Mouse (Mus musculus): ENCODE data around the gene Spry2. TPM values are rescaled to one million over a fixed set of nuclear protein-coding genes. Genes with fewer than 3 reads are reported as not detected.
A peak's percentile ranks its signal among the peaks of the same experiment; 100 is the strongest.

Spry2 gene
- 35.0 and 37.5 TPM in 2 replicates for polyA plus RNA-seq (2014; fragmentation: Nextera tagmentation; extraction: Ambion mirVana)

DNA sequence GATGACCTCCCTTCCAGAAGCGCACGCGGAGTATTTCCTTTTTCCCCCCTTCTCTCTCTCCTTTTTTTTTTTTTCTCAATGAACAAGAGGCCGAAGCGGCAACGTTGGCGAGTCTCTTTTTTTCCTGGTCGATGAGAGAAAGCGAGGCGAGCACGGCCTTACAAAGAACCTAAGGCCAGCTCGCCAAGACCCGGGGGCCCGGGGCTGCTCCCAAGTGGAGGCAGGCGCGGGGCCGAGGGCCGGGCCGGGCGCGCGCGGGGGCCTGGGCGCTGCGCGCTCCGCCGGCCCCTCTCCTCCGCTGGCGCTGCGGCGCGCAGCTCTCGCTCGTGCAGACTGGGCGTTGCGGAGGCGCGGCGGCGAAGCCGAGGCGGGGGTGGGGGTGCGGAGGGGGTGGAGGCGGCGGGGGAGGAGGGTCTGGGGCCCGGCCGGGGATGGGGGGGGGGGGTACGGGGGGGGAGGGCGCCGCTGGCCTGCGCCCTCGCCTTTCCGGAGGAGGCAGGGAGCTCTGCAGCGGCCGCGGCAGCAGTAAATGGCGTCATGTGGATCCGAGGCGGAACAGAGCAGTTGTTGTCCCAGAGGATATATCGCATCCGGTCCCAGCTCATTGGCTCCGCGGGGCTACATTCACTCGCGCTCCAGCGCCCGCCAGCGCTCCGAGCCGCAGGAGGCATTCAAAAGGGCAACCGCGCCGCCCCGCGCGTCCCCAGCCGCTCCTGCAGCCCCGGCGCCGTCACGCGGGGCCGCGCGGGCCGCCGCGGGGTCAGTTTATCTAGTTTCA lies at the start of gene Spry2:
Gene Spry2 (minus strand): TSS at position 29 of the 778 bp plus-strand sequence.
- Histone ChIP-seq H3K4me2 (replicated peaks) (peak within 1 kb of the TSS; percentile 82), H3K9me3 (ENCODE audit: control insufficient read depth, low read length) (no peaks in the 10 kb centered on the region), H3K36me3 (replicated peaks; ENCODE audit: control insufficient read depth, insufficient read depth) (peaks cover 8% of the 10 kb centered on the region; the same call in 1 of the 2 replicates), H3K27me3 (ENCODE audit: control insufficient read depth, insufficient read depth, low read length) (no peaks in the 10 kb centered on the region), H3K4me1 (replicated peaks; ENCODE audit: control insufficient read depth, insufficient read depth, low read length) (peaks cover 23% of the 10 kb centered on the region), H3K4me3 (replicated peaks; ENCODE audit: low read length) (peak within 1 kb of the TSS; percentile 63), H3K9ac (peak within 1 kb of the TSS; percentile 68), H3K27ac (peak within 1 kb of the TSS; percentile 99)
- ATAC-seq (ENCODE audit: low FRiP score): peak; percentile 94
- peak; percentile 91 for DNase-seq (ENCODE audit: low spot score)
- WGBS: under 1% methylated on average over 61 of the region's 89 CpGs

DNA sequence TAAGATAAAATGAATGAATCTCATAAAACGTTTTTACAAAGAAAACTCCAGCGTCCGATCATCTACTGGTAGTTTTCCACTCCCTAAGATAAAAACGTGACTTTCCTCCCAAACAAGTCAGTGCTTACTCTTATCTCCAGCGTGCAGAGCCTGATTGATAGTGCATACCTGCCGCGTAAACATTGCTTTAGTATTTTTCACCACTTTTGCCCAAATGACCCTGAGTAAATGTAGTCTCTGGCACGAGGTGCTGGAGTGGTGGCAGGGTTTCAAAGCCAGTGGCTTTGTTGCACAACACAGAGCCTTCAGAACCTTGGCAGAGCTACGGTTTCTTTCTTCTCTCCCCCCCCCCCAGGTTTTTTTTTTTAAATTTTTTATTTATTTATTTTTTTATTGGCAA lies 44.7 kb upstream of the Spry2 start:
- Histone ChIP-seq H3K4me1 (replicated peaks; ENCODE audit: control insufficient read depth, insufficient read depth, low read length) (no peaks in the 10 kb centered on the region), H3K9me3 (ENCODE audit: control insufficient read depth, low read length) (no peaks in the 10 kb centered on the region), H3K27me3 (ENCODE audit: control insufficient read depth, insufficient read depth, low read length) (no peaks in the 10 kb centered on the region), H3K4me2 (replicated peaks) (no peak overlapping the region), H3K27ac (no peak overlapping the region), H3K36me3 (replicated peaks; ENCODE audit: control insufficient read depth, insufficient read depth) (no peaks in the 10 kb centered on the region), H3K9ac (no peak overlapping the region), H3K4me3 (replicated peaks; ENCODE audit: low read length) (no peak overlapping the region)
- ATAC-seq (ENCODE audit: low FRiP score): no peak
- 84% methylated on average over 9 of the region's 9 CpGs for WGBS
- DNase-seq (ENCODE audit: low spot score): no peak

DNA sequence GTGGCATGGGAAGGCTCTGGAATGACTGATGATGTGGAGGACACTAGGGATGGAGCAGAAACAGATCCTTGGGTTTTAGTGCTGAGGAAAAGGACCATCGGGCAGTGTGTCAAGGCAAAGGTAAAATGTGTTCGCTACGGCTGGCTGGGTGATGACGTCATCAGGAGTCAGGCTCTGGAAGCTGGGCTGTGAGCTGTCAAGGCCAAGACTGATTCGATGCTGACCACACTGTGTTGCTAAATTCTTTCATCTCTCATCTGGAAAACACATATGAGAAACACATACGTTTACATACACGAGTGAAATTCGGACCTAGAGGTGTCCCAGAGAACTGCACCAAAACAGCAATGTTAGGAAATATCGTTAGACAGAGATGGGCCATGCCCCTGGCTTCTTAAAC lies 30.1 kb upstream of the Spry2 start:
- DNase-seq (ENCODE audit: low spot score) (no peak), ATAC-seq (ENCODE audit: low FRiP score) (no peak)
- Histone ChIP-seq H3K27me3 (ENCODE audit: control insufficient read depth, insufficient read depth, low read length) (no peaks in the 10 kb centered on the region), H3K9me3 (ENCODE audit: control insufficient read depth, low read length) (no peaks in the 10 kb centered on the region), H3K4me1 (replicated peaks; ENCODE audit: control insufficient read depth, insufficient read depth, low read length) (no peaks in the 10 kb centered on the region), H3K9ac (no peak overlapping the region), H3K36me3 (replicated peaks; ENCODE audit: control insufficient read depth, insufficient read depth) (no peaks in the 10 kb centered on the region), H3K27ac (no peak overlapping the region), H3K4me3 (replicated peaks; ENCODE audit: low read length) (no peak overlapping the region), H3K4me2 (replicated peaks) (no peak overlapping the region)
- whole genome bisulfite sequencing: 88% methylated on average over 9 of the region's 9 CpGs

DNA sequence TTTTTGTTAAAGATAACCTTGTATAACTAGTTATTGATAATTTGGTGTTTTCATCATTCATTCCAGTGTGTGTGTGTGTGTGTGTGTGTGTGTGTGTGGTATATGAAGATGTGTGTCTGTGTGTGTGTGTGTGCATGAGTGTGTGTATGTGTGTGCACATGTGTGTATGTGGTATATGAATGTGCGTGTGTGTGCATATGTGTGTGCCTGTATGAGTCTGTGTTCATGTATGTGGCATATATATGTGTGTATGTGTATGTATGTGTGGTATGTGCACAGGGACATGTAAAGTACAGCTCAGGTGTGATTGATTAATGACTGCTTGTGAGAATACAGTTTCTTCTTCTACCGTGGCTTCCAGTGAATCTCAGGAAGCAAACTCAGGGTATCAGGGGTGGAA lies 28.7 kb upstream of the Spry2 start:
- ATAC-seq (ENCODE audit: low FRiP score): no peak
- WGBS: 87% methylated on average over 2 of the region's 2 CpGs

DNA sequence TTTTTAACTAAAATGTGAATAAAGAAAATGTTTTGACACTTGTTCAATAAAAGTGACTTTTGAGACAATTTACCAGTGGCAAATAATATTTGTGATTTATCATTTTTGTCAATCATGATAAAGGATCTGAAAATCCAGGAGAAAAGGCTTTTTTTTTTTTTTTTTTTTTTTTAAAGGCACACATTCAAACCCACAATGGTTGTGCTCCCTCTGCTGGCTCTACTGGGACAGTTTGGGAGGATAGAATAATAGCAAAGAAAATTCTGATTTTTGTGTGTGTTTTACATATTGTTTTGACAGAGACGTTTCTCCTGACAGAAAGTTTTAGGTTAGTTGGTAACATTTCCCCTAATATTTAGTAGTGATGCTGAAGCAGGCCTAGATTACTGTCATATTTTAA lies 28.1 kb upstream of the Spry2 start:
- ATAC-seq (ENCODE audit: low FRiP score) (no peak), DNase-seq (ENCODE audit: low spot score) (peak; percentile 68)
- Histone ChIP-seq H3K27ac (no peak overlapping the region), H3K4me2 (replicated peaks) (no peak overlapping the region), H3K36me3 (replicated peaks; ENCODE audit: control insufficient read depth, insufficient read depth) (no peaks in the 10 kb centered on the region), H3K27me3 (ENCODE audit: control insufficient read depth, insufficient read depth, low read length) (no peaks in the 10 kb centered on the region), H3K9me3 (ENCODE audit: control insufficient read depth, low read length) (no peaks in the 10 kb centered on the region), H3K4me1 (replicated peaks; ENCODE audit: control insufficient read depth, insufficient read depth, low read length) (peaks cover 9% of the 10 kb centered on the region), H3K4me3 (replicated peaks; ENCODE audit: low read length) (no peak overlapping the region), H3K9ac (no peak overlapping the region)
- 33% methylated on average over 1 of the region's 1 CpGs for WGBS

More for the DNA sequence above, 28.7 kb upstream of the Spry2 start:
- H3K4me2 ChIP-seq (replicated peaks): no peak overlapping the region
- H3K9me3 ChIP-seq (ENCODE audit: control insufficient read depth, low read length): no peaks in the 10 kb centered on the region
- no peaks in the 10 kb centered on the region for H3K36me3 ChIP-seq (replicated peaks; ENCODE audit: control insufficient read depth, insufficient read depth)
- H3K27ac ChIP-seq: no peak overlapping the region
- H3K27me3 ChIP-seq (ENCODE audit: control insufficient read depth, insufficient read depth, low read length): no peaks in the 10 kb centered on the region
- H3K4me1 ChIP-seq (replicated peaks; ENCODE audit: control insufficient read depth, insufficient read depth, low read length): peaks cover 8% of the 10 kb centered on the region
- H3K4me3 ChIP-seq (replicated peaks; ENCODE audit: low read length): no peak overlapping the region
- no peak for DNase-seq (ENCODE audit: low spot score)
- H3K9ac ChIP-seq: no peak overlapping the region

DNA sequence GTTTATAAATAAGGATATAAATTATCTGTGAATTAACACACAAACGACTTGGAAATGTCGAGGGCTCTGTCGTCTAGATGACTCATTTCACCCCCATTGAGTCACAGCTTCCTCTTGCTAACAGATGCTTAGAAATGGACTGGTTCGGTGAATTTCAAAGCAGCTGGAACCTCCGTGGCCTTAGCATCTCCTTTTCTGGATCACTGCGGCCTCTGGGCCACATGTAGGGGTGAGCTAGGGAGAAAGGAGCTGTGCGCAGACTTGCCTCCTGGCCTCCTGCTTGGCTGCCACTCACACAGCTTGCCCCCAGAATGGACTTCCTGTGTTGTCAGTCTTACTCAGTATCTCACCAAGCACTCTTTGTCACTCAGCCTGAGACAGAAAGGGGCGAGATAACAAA lies 26.3 kb upstream of the Spry2 start:
- Histone ChIP-seq H3K4me1 (replicated peaks; ENCODE audit: control insufficient read depth, insufficient read depth, low read length) (peaks cover 9% of the 10 kb centered on the region), H3K36me3 (replicated peaks; ENCODE audit: control insufficient read depth, insufficient read depth) (no peaks in the 10 kb centered on the region), H3K27ac (no peak overlapping the region), H3K9me3 (ENCODE audit: control insufficient read depth, low read length) (no peaks in the 10 kb centered on the region), H3K9ac (no peak overlapping the region), H3K4me3 (replicated peaks; ENCODE audit: low read length) (no peak overlapping the region), H3K27me3 (ENCODE audit: control insufficient read depth, insufficient read depth, low read length) (no peaks in the 10 kb centered on the region), H3K4me2 (replicated peaks) (no peak overlapping the region)
- 9% methylated on average over 8 of the region's 8 CpGs for WGBS
- DNase-seq (ENCODE audit: low spot score) (no peak), ATAC-seq (ENCODE audit: low FRiP score) (0 out of 2 replicates have a peak, but pooled peaks have one; percentile 7)

DNA sequence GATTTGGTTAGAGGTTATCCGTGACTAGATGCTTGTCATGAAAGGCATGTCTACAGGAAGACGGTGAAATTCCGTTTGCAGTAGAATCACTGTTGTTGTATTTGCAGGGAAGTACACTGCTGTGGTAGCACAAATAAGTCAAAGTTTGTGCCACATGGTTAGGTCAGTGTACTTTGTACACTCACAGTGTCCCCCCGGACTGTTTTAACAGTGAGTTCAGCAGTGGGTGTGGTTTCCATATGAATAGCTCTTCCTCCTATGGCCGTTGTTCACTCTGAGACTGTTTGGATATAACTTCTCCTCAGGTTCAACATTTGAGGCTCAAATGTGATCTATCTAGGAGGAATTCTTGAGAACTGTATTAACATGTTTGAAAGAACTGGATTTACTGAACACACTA lies 25.8 kb upstream of the Spry2 start:
- 11% methylated on average over 5 of the region's 5 CpGs for WGBS
- Histone ChIP-seq H3K36me3 (replicated peaks; ENCODE audit: control insufficient read depth, insufficient read depth) (no peaks in the 10 kb centered on the region), H3K4me3 (replicated peaks; ENCODE audit: low read length) (no peak overlapping the region), H3K9ac (no peak overlapping the region), H3K4me2 (replicated peaks) (no peak overlapping the region), H3K27me3 (ENCODE audit: control insufficient read depth, insufficient read depth, low read length) (no peaks in the 10 kb centered on the region), H3K4me1 (replicated peaks; ENCODE audit: control insufficient read depth, insufficient read depth, low read length) (peaks cover 9% of the 10 kb centered on the region), H3K27ac (no peak overlapping the region), H3K9me3 (ENCODE audit: control insufficient read depth, low read length) (no peaks in the 10 kb centered on the region)
- DNase-seq (ENCODE audit: low spot score): no peak
- ATAC-seq (ENCODE audit: low FRiP score): no peak

DNA sequence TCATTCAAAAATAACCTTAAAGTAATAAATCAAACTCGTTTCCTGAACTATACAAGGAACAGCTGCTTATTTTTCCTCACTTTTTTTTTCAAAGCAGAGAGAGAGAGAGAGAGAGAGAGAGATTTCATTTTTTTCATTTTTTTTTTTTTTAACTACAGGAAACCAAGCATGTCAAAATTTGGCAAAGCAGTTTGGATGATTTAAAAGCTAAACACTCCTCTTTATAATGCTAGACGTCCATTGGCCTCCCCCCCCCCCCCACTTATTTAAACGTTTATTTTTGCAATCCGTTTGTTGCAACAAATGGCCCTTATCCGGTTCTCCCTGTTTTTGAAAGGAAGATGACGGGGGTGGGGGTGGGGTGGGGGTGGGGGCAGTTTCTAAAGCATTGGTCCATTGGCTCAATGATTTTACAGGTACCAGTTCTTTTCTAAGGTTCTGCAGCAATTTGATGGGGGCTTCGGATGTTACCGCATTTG lies 24.6 kb upstream of the Spry2 start:
- no peak for ATAC-seq (ENCODE audit: low FRiP score)
- H3K27me3 ChIP-seq (ENCODE audit: control insufficient read depth, insufficient read depth, low read length): no peaks in the 10 kb centered on the region
- H3K27ac ChIP-seq: no peak overlapping the region
- WGBS: 7% methylated on average over 8 of the region's 8 CpGs
- H3K9ac ChIP-seq: 0 out of 2 replicates have a peak overlapping the region, but pooled peaks have one; percentile 20
- DNase-seq (ENCODE audit: low spot score): no peak
- H3K4me2 ChIP-seq (replicated peaks): peak overlapping the region; percentile 41
- H3K9me3 ChIP-seq (ENCODE audit: control insufficient read depth, low read length): no peaks in the 10 kb centered on the region
- no peaks in the 10 kb centered on the region for H3K36me3 ChIP-seq (replicated peaks; ENCODE audit: control insufficient read depth, insufficient read depth)
- H3K4me3 ChIP-seq (replicated peaks; ENCODE audit: low read length): no peak overlapping the region
- H3K4me1 ChIP-seq (replicated peaks; ENCODE audit: control insufficient read depth, insufficient read depth, low read length): peaks cover 9% of the 10 kb centered on the region

DNA sequence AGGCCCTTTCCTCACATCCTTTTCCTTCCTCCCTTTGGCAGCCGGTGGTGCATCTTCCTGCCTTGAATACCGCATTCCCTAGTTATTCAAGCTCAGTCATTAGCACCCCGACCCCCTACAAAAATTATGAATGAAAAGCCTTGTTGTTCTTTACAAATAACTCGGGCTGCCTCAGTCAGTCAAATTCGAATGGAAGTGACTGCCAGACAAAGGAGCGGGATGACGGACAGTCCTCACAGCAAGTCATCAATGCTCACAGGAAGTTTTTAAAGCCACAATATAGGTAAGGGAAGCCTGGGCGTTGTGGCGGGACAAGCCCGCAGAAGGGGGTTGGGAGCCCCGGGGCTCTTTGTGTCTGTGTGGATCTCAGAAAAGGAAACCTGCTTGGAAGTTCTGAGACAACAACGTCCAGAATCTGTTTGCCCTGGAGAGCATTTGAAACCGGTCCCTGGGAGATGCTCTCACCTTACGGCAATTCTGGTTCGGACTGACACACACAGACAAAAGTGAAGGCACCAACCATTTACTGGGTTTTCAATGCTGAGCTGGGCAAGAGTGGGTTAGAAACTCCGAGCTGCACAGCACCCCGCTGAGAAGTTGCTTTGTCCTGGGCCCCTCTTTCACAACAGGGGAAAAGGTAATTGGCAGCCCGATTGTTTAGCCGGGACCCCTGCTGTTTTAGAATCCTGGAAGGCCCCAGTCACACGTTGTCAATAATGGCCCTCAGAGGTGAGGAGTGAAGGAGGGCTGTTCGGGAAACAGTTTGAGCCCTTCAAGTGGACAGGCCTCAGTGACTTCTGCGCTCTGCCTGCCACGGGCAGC lies 24.0 kb upstream of the Spry2 start:
- Histone ChIP-seq H3K9ac (0 out of 2 replicates have a peak overlapping the region, but pooled peaks have one; percentile 20), H3K36me3 (replicated peaks; ENCODE audit: control insufficient read depth, insufficient read depth) (no peaks in the 10 kb centered on the region), H3K4me3 (replicated peaks; ENCODE audit: low read length) (0 out of 2 replicates have a peak overlapping the region, but pooled peaks have one; percentile 4), H3K4me2 (replicated peaks) (peak overlapping the region; percentile 41), H3K4me1 (replicated peaks; ENCODE audit: control insufficient read depth, insufficient read depth, low read length) (peaks cover 9% of the 10 kb centered on the region), H3K27ac (0 out of 2 replicates have a peak overlapping the region, but pooled peaks have one; percentile 20), H3K9me3 (ENCODE audit: control insufficient read depth, low read length) (no peaks in the 10 kb centered on the region), H3K27me3 (ENCODE audit: control insufficient read depth, insufficient read depth, low read length) (no peaks in the 10 kb centered on the region)
- 3% methylated on average over 23 of the region's 23 CpGs for WGBS
- DNase-seq (ENCODE audit: low spot score): no peak
- peak; percentile 52; the same call in 1 of the 2 replicates for ATAC-seq (ENCODE audit: low FRiP score)
